Mouse (Mus musculus) bone marrow macrophage, adult 2 months (primary cell): ENCODE results near the gene Gp9.

Source experiments
- CTCF ChIP-seq: IDR thresholded peaks from 2 replicates; pipeline ENCODE4 v1.5.1; 2012; ENCODE audit warnings: low read depth, mild to moderate bottlenecking, low read length, moderate library complexity
- POLR2A ChIP-seq: IDR thresholded peaks from 2 replicates; pipeline ENCODE4 v1.6.1; 2012; ENCODE audit warnings: mild to moderate bottlenecking, low read depth, low read length, borderline replicate concordance

GRCm38 (mm10) chr6:87793821-87794510 is 16.1 kb downstream of the Gp9 start:
- no peak for TF ChIP-seq POLR2A
- no peak for TF ChIP-seq CTCF
